18 mouse cellular contexts compared by ENCODE assay signal in the genomic region with DNA sequence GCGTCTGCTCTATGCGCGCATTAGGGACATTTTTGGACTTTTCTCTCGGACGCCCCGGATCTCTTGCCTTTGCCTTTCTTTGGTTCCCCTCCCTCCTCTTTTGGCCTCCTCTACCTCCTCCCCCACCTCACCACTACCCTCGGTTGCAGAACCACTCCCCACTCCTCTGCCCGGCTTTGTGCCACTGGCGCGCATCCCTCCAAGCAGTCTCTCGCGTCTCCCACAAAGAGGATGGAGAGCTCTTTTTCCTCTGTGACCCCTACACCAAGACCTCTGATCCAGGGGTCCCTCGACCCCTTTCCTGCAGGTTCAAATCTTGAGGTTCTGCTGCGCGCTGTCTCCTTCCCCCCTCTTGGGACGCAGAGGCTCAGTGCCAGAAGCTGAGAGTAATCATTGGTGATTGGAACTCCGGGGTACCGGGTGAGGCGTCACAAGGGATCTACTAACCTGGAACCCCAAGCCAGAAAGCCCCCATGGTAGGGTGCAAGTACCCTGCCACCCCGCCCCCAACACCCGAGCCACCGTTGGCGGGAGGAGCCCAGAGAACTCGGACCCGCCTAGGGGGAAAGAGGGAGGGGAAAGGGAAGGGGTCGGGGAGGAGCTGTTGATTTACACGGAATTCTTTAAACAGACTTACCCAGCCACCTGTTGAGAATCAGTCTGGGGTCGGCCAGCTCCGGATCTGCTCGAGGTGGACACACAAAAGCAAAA. TPM values are rescaled to one million over a fixed set of nuclear protein-coding genes. Genes with fewer than 3 reads are reported as not detected.
DNase-seq lines count a peak whose midpoint lies in the region; ATAC-seq lines count a peak whose summit lies in the region.
"Had no signal": no experiment of that assay in that cellular context is flagged by ENCODE, and none has a peak within 500 bp of the region (broad histone marks: within the 10 kb centered on the region; RNA-seq: fewer than 3 reads in every experiment).

No protein-coding gene starts in this region.

- no peak overlapping the region for H3K4me2 ChIP-seq in heart, embryonic 15.5 days
- peak overlapping the region; percentile 40 for H3K4me2 ChIP-seq in forebrain, embryonic 16.5 days (ENCODE audit: low read length)
- H3K4me2 ChIP-seq in midbrain, embryonic 15.5 days: peak overlapping the region; percentile 42
- H3K4me2 ChIP-seq: hindbrain, embryonic 13.5 days; liver, embryonic 11.5 days had no signal

- H3K9me3 ChIP-seq in heart, embryonic 15.5 days (replicated peaks): no peaks in the 10 kb centered on the region
- no peaks in the 10 kb centered on the region for H3K9me3 ChIP-seq in embryonic facial prominence, embryonic 10.5 days
- no peaks in the 10 kb centered on the region for H3K9me3 ChIP-seq in forebrain, embryonic 16.5 days (ENCODE audit: control insufficient read depth, low read length)
- no peaks in the 10 kb centered on the region for H3K9me3 ChIP-seq in midbrain, embryonic 15.5 days
- H3K9me3 ChIP-seq: hindbrain, embryonic 13.5 days had no signal

- no peak for DNase-seq in heart, postnatal 4 days
- DNase-seq in embryonic facial prominence, embryonic 10.5 days (ENCODE audit: low spot score): peak; percentile 53
- no peak for DNase-seq in left cerebral cortex, postnatal 36 days (ENCODE audit: low spot score in 2 of 2)
- DNase-seq in spleen, postnatal 4 days (ENCODE audit: low spot score in 2 of 2): no peak
- DNase-seq in cerebellum, adult 9-11 months: no peak
- DNase-seq: adrenal gland, adult 8-10 months; B cell, adult 2 months; lung, postnatal 36 days; thymus, adult 2 months had no signal

- H3K4me1 ChIP-seq in heart, embryonic 15.5 days (replicated peaks): peaks cover 15% of the 10 kb centered on the region
- peaks cover 50% of the 10 kb centered on the region for H3K4me1 ChIP-seq in embryonic facial prominence, embryonic 10.5 days
- peaks cover 33% of the 10 kb centered on the region for H3K4me1 ChIP-seq in forebrain, embryonic 16.5 days (replicated peaks; ENCODE audit: control insufficient read depth, insufficient read depth, low read length)
- peaks cover 5% of the 10 kb centered on the region; the same call in 1 of the 2 replicates for H3K4me1 ChIP-seq in midbrain, embryonic 15.5 days
- H3K4me1 ChIP-seq: hindbrain, embryonic 13.5 days had no signal

- peaks cover 100% of the 10 kb centered on the region for H3K27me3 ChIP-seq in heart, embryonic 15.5 days
- H3K27me3 ChIP-seq in embryonic facial prominence, embryonic 10.5 days (replicated peaks; ENCODE audit: low read depth, poor library complexity, severe bottlenecking): peaks cover 100% of the 10 kb centered on the region
- peaks cover 89% of the 10 kb centered on the region for H3K27me3 ChIP-seq in forebrain, embryonic 16.5 days (replicated peaks; ENCODE audit: control insufficient read depth, insufficient read depth, low read length)
- peaks cover 95% of the 10 kb centered on the region for H3K27me3 ChIP-seq in midbrain, embryonic 15.5 days (replicated peaks)

- 0 out of 2 replicates have a peak overlapping the region, but pooled peaks have one; percentile 21 for H3K4me3 ChIP-seq in heart, embryonic 15.5 days
- peak overlapping the region; percentile 61 for H3K4me3 ChIP-seq in embryonic facial prominence, embryonic 10.5 days
- H3K4me3 ChIP-seq in forebrain, embryonic 16.5 days (replicated peaks; ENCODE audit: low read length): peak overlapping the region; percentile 38
- H3K4me3 ChIP-seq in midbrain, embryonic 15.5 days: peak overlapping the region; percentile 29
- H3K4me3 ChIP-seq: myocyte had no signal

- no peaks in the 10 kb centered on the region for H3K36me3 ChIP-seq in heart, embryonic 15.5 days
- H3K36me3 ChIP-seq in embryonic facial prominence, embryonic 10.5 days (replicated peaks): no peaks in the 10 kb centered on the region
- H3K36me3 ChIP-seq in forebrain, embryonic 16.5 days (ENCODE audit: control insufficient read depth, insufficient read depth): no peaks in the 10 kb centered on the region
- no peaks in the 10 kb centered on the region for H3K36me3 ChIP-seq in midbrain, embryonic 15.5 days (replicated peaks)
- H3K36me3 ChIP-seq: hindbrain, embryonic 13.5 days had no signal

- WGBS in heart, embryonic 15.5 days: 2% methylated on average over 30 of the region's 30 CpGs
- 1% methylated on average over 30 of the region's 30 CpGs for WGBS in embryonic facial prominence, embryonic 10.5 days
- WGBS in forebrain, embryonic 16.5 days: under 1% methylated on average over 29 of the region's 30 CpGs
- WGBS in midbrain, embryonic 15.5 days: under 1% methylated on average over 30 of the region's 30 CpGs

- no peak overlapping the region for H3K27ac ChIP-seq in heart, embryonic 15.5 days
- peak overlapping the region; percentile 87 for H3K27ac ChIP-seq in embryonic facial prominence, embryonic 10.5 days (replicated peaks)
- peak overlapping the region; percentile 14; the same call in 1 of the 2 replicates for H3K27ac ChIP-seq in forebrain, embryonic 16.5 days (ENCODE audit: low read length)
- H3K27ac ChIP-seq in midbrain, embryonic 15.5 days: peak overlapping the region; percentile 65
- H3K27ac ChIP-seq: hindbrain, embryonic 13.5 days had no signal

- no peak overlapping the region for H3K9ac ChIP-seq in heart, embryonic 15.5 days
- peak overlapping the region; percentile 35; the same call in 1 of the 2 replicates for H3K9ac ChIP-seq in forebrain, embryonic 16.5 days (replicated peaks; ENCODE audit: low read depth, low read length)
- H3K9ac ChIP-seq in midbrain, embryonic 15.5 days: no peak overlapping the region
- H3K9ac ChIP-seq: hindbrain, embryonic 13.5 days had no signal

- intact Hi-C loops in left cerebral cortex, postnatal 36 days (cut with DNase I): loop anchor here (5.0 kb wide), 1 partner anchor 127 kb away; no protein-coding TSS in a partner anchor

- ATAC-seq in heart, embryonic 15.5 days (replicated peaks; ENCODE audit: insufficient number of reproducible peaks, insufficient read depth, low FRiP score, low read depth): no peak
- no peak for ATAC-seq in forebrain, embryonic 16.5 days
- ATAC-seq in midbrain, embryonic 15.5 days (replicated peaks): no peak
- ATAC-seq: Patski had no signal

RNA-seq across cellular contexts. Expression of a gene that starts 0.8 kb away (rescaled TPM):
- polyA plus RNA-seq in heart, embryonic 15.5 days (2015; fragmentation: Nextera tagmentation; extraction: Ambion mirVana): not detected in 2 replicates
- not detected for total RNA-seq in heart, postnatal 4 days (2021)
- polyA plus RNA-seq in embryonic facial prominence, embryonic 10.5 days (2016; fragmentation: Nextera tagmentation; extraction: Ambion mirVana): 8.8 and 13.1 TPM in 2 replicates
- polyA plus RNA-seq in forebrain, embryonic 16.5 days (2015; fragmentation: Nextera tagmentation; extraction: Ambion mirVana): 15.6 and 17.6 TPM in 2 replicates
- 30.2 and 30.4 TPM in 2 replicates for polyA plus RNA-seq in midbrain, embryonic 15.5 days (2015; fragmentation: Nextera tagmentation; extraction: Ambion mirVana)
- 1 to 10 TPM; 2.1 to 6.1 TPM for total RNA-seq in left cerebral cortex, postnatal 36 days (2021)
- total RNA-seq: adrenal gland, adult 8-10 months; granulocyte monocyte progenitor cell, adult 5-6 weeks had no signal
- polyA plus RNA-seq: kidney, embryonic 14.5 days; liver, embryonic 11.5 days; myocyte had no signal
